Mouse (Mus musculus) heart, embryonic 11.5 days (tissue): ENCODE results near the gene Farp1. TPM values are rescaled to one million over a fixed set of nuclear protein-coding genes. Genes with fewer than 3 reads are reported as not detected.

Experiments used
- ATAC-seq: fragments of 200-750 bp; cut with Nextera tagmentation; replicated peaks from 2 replicates; pipeline ENCODE4 v1.8.0; 2017; ENCODE audit warnings: moderate library complexity; ENCODE audit not compliant: insufficient number of reproducible peaks, low FRiP score, low TSS enrichment
- H3K27ac ChIP-seq: fragments of 300-500 bp; sonication (generic); 2 replicates; pipeline ENCODE4 v1.5.1; 2014; ENCODE audit warnings: mild to moderate bottlenecking, low read depth, low read length
- H3K27me3 ChIP-seq: fragments of 300-500 bp; sonication (generic); 2 replicates; pipeline ENCODE4 v1.6.1; 2014; ENCODE audit warnings: mild to moderate bottlenecking, low read length, mixed read lengths; ENCODE audit not compliant: control insufficient read depth, insufficient read depth
- H3K36me3 ChIP-seq: fragments of 300-500 bp; sonication (generic); 2 replicates; pipeline ENCODE4 v1.6.1; 2014; ENCODE audit warnings: mild to moderate bottlenecking, low read length, moderate library complexity, mixed read lengths; ENCODE audit not compliant: control insufficient read depth, insufficient read depth
- H3K4me1 ChIP-seq: fragments of 300-500 bp; sonication (generic); 2 replicates; pipeline ENCODE4 v1.6.1; 2014; ENCODE audit warnings: low read length; ENCODE audit not compliant: control insufficient read depth, insufficient read depth
- H3K4me2 ChIP-seq: fragments of 300-500 bp; sonication (generic); 2 replicates; pipeline ENCODE4 v1.6.1; 2014; ENCODE audit warnings: mild to moderate bottlenecking, moderate library complexity
- H3K4me3 ChIP-seq: fragments of 300-500 bp; sonication (generic); 2 replicates; pipeline ENCODE4 v1.5.1; 2014; ENCODE audit warnings: low read depth, low read length
- H3K9ac ChIP-seq: fragments of 300-500 bp; sonication (generic); 2 replicates; pipeline ENCODE4 v1.6.1; 2014; ENCODE audit warnings: mild to moderate bottlenecking, low read depth, low read length, moderate library complexity
- H3K9me3 ChIP-seq: fragments of 300-500 bp; sonication (generic); replicated peaks from 2 replicates; pipeline ENCODE4 v1.6.1; 2016; ENCODE audit warnings: low read length; ENCODE audit not compliant: control insufficient read depth
- WGBS: fragments of 180-500 bp; shearing (Covaris S2); extraction: QIAGEN DNeasy Blood & Tissue Kit; methylation state at CpG from one replicate; pipeline ENCODE4 v1.1.7; 2014; ENCODE audit not compliant: insufficient replicate concordance; 5-methylcytosine and 5-hydroxymethylcytosine counted together
- polyA plus RNA-seq: library from polyadenylated mRNA; unstranded; fragments of >200 nt; fragmentation: Nextera tagmentation; extraction: Ambion mirVana; gene quantifications from 2 replicates; pipeline ENCODE4 v1.2.1, GENCODE M21; 2014

Farp1 gene
- polyA plus RNA-seq, 1 experiment from 2014 or later: 28.1 TPM

DNA sequence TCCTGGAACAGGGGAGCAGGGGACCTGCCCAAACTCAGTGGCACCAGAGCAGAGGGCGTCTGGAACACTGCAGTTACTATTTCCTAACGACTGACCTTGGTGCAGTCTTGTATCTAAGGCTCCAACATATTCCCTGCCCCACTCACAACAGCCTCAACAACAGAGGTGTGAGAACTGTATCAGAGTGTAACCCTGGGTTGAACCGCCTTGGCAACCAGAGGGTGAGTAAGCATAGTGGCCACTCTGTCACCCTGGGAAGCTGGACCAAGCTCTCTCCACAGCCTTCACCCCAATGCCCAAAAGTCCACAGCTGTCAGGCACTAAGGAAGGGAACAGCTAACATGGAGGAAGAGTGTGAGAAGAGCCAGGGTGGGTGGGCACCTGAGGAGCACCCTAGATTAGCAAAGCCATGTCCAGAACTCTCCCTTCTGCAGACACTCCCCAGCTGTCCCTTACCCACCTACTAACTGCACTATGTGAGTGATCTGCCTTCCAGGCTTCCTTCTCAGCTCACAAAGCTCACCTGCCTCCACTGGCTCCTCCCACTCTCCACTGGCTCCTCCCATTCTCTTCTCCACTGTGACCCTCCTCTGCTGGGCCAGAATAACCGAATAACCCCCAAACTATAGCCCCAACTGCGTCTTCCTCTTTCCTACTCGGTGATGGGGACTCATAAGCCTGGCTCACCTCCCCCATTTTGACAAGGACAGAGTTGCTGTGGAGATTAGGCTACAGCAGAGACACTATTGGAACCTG lies 275.5 kb downstream of the Farp1 start:
- WGBS: 73% methylated on average over 6 of the region's 6 CpGs
- no peak overlapping the region for H3K4me2 ChIP-seq
- no peaks in the 10 kb centered on the region for H3K36me3 ChIP-seq
- H3K9ac ChIP-seq: no peak overlapping the region; the same call in 1 of the 2 replicates
- no peaks in the 10 kb centered on the region for H3K9me3 ChIP-seq
- H3K4me3 ChIP-seq: no peak overlapping the region
- H3K27me3 ChIP-seq: no peaks in the 10 kb centered on the region
- 0 out of 2 replicates have a peak overlapping the region, but pooled peaks have one; percentile 41 for H3K27ac ChIP-seq
- peaks cover 68% of the 10 kb centered on the region for H3K4me1 ChIP-seq
- ATAC-seq: 0 out of 2 replicates have a peak, but pooled peaks have one; percentile 9

DNA sequence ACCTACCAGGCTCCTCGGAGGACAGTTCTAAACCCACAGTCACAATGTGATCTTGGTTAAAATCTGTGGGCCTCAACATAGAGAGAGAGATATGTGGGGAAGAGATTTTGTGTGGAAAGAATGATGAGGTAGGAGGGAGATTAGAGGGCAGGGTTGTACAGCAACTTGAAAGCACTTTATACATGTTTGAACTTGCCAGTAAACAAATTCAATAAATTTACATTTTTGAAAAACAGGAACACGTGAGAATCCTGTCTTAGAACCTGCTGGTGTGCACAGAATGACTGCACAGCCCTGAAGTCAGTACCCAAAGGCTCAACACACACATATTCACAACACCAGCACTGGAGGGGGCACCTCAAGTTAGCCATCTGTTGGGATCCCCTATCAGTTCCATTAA lies 276.1 kb downstream of the Farp1 start:
- Histone ChIP-seq H3K9ac (no peak overlapping the region), H3K4me2 (no peak overlapping the region), H3K36me3 (no peaks in the 10 kb centered on the region), H3K9me3 (no peaks in the 10 kb centered on the region), H3K4me3 (no peak overlapping the region), H3K27ac (no peak overlapping the region), H3K27me3 (no peaks in the 10 kb centered on the region), H3K4me1 (peaks cover 72% of the 10 kb centered on the region)
- 86% methylated on average over 2 of the region's 2 CpGs for WGBS
- no peak for ATAC-seq

DNA sequence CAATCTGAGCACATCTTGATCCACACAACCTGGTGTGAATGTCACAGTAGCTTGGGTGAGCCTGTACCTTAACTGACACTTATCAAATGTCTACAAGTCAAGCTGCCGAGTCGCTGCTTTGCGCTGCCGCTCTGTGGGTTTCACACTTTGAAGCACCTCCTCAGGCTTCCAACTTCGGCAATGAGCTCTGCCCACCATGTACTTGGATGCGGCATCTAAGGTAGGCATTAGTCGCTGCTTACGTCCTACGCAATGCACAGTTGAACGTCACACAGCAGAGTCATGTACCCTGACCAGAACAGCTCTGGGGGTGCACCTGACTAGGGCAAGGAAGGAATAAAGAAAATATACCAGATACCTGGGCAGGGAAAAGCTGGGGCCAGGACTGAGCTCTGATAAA lies 278.3 kb downstream of the Farp1 start:
- H3K9me3 ChIP-seq: no peaks in the 10 kb centered on the region
- no peak overlapping the region for H3K4me3 ChIP-seq
- H3K27ac ChIP-seq: peak overlapping the region; percentile 46; the same call in 1 of the 2 replicates
- no peak for ATAC-seq
- no peak overlapping the region for H3K9ac ChIP-seq
- no peaks in the 10 kb centered on the region for H3K36me3 ChIP-seq
- 76% methylated on average over 10 of the region's 10 CpGs for WGBS
- H3K4me2 ChIP-seq: peak overlapping the region; percentile 35
- H3K27me3 ChIP-seq: no peaks in the 10 kb centered on the region
- peaks cover 86% of the 10 kb centered on the region for H3K4me1 ChIP-seq

DNA sequence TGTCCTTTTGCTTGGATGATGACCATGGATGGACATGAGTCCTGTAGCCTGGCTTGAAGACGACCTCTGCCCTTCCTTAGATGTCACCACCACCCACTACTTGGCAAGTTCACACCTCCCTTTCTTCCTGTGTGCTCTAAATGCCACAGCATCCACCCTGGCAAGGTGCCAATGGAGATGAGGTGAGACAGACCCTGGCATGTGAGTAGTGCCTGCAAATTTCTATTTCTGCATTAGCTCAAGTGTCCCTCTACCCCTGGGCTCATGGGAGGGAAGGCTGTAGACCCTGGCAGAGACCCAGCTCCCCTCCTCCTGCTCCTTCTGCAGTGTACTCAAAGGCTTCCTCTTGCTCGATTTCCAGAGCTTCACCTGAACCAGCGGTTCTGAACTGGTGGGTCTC lies 279.9 kb downstream of the Farp1 start:
- peak; percentile 57 for ATAC-seq
- H3K9me3 ChIP-seq: 0 out of 2 replicates have a peak, but pooled peaks cover 2% of the 10 kb centered on the region
- H3K4me1 ChIP-seq: peaks cover 76% of the 10 kb centered on the region
- no peak overlapping the region for H3K4me3 ChIP-seq
- H3K27ac ChIP-seq: peak overlapping the region; percentile 71
- no peaks in the 10 kb centered on the region for H3K36me3 ChIP-seq
- 63% methylated on average over 3 of the region's 3 CpGs for WGBS
- no peaks in the 10 kb centered on the region for H3K27me3 ChIP-seq
- H3K9ac ChIP-seq: no peak overlapping the region
- peak overlapping the region; percentile 27; the same call in 1 of the 2 replicates for H3K4me2 ChIP-seq

DNA sequence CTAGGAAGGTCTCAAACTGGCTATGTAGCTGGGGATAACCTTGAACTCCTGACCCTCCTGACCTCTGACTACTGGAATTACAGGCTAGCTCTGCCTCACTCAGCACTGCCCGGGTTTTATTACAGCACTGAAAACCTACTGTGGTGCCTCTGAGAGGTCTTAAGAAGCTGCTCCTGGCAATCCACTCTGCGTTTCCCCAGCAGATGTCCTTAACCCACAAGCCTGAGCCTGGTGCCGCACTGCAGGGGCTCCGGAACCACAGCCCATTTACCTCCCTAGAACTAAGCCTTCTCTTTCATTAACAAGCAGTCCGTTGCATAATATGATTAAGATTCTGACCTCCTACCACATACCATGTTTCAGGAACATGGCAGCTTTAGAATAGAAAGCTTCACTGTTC lies 281.1 kb downstream of the Farp1 start:
- Histone ChIP-seq H3K9ac (no peak overlapping the region), H3K4me2 (no peak overlapping the region), H3K4me1 (peaks cover 66% of the 10 kb centered on the region), H3K9me3 (0 out of 2 replicates have a peak, but pooled peaks cover 2% of the 10 kb centered on the region), H3K27ac (peak overlapping the region; percentile 38; the same call in 1 of the 2 replicates), H3K4me3 (no peak overlapping the region), H3K36me3 (no peaks in the 10 kb centered on the region), H3K27me3 (no peaks in the 10 kb centered on the region)
- ATAC-seq: no peak
- WGBS: 75% methylated on average over 5 of the region's 5 CpGs

DNA sequence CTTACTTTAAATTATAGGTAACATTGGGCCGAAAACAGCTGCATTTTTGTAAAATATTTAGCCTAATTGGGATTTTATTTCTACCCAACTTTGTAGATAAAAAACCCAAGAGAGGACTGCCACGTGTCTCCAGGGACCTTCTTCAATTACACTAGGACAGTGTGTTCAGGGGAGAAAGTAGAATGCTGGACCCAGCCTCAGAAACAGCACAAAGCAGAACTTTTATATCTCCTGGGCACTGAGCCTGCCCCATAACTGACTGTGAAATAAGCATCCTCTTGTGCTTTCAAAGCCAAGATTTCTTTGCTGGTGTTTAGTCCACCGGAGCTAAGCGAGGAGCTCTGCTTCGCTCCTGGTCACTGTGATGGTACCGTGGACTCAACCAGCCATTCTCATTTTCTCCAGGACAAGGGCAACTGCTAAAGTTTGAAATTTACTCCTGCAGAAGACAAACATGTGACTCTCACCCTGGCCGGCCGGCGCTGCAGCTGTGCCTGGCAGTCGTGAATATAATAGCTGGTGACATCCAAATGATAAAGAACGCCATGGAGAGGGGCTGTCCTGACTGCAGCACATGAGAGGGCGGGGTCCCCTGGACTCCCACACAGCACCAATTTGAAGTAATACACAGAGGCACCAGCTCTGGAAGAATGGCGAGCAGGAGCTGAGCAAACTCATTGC lies 281.8 kb downstream of the Farp1 start:
- no peak overlapping the region for H3K4me3 ChIP-seq
- H3K4me2 ChIP-seq: peak overlapping the region; percentile 11; the same call in 1 of the 2 replicates
- no peaks in the 10 kb centered on the region for H3K27me3 ChIP-seq
- 55% methylated on average over 13 of the region's 13 CpGs for WGBS
- peak overlapping the region; percentile 11; the same call in 1 of the 2 replicates for H3K9ac ChIP-seq
- H3K27ac ChIP-seq: 0 out of 2 replicates have a peak overlapping the region, but pooled peaks have one; percentile 10
- no peaks in the 10 kb centered on the region for H3K36me3 ChIP-seq
- H3K9me3 ChIP-seq: 0 out of 2 replicates have a peak, but pooled peaks cover 2% of the 10 kb centered on the region
- H3K4me1 ChIP-seq: peaks cover 63% of the 10 kb centered on the region
- no peak for ATAC-seq

DNA sequence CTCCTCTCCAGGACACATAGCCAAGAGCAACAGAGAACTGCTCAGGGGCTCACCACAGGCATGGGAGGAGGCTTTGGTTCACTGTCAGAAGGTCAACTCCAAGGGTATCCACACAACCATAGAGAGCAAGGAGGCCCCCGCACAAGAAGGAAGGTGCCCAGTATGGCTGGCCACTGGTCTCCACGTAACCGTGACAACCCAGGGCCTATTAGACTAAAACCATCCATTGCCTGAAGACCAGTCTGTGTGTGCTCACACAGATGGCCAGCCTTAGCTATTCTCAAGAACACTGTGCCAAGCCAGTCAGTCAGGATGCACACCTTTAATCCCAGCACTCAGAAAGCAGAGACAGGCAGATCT lies 282.3 kb downstream of the Farp1 start:
- Histone ChIP-seq H3K4me3 (no peak overlapping the region), H3K4me1 (peaks cover 63% of the 10 kb centered on the region), H3K9ac (peak overlapping the region; percentile 11; the same call in 1 of the 2 replicates), H3K27me3 (no peaks in the 10 kb centered on the region), H3K36me3 (no peaks in the 10 kb centered on the region), H3K4me2 (peak overlapping the region; percentile 11; the same call in 1 of the 2 replicates), H3K9me3 (0 out of 2 replicates have a peak, but pooled peaks cover 2% of the 10 kb centered on the region), H3K27ac (0 out of 2 replicates have a peak overlapping the region, but pooled peaks have one; percentile 10)
- no peak for ATAC-seq
- WGBS: 79% methylated on average over 3 of the region's 3 CpGs

DNA sequence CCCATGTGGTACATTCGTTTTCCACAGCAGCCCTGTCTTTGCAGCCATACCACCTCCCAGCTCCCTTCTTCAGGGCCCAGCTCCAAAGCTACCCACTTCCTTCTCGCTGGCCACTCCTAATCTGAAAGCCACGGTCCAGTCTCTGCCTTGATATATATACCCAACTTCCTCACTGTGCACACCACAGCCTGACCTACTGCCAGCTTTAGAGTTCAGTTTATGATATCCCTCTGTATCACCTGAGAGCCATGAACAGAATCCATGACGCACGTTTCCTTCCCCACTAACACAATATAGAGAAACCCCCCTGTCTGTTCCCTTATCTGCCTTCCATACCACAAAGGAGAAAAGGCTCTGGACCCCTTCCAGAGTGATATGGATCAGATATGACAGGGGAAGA lies 283.4 kb downstream of the Farp1 start:
- Histone ChIP-seq H3K4me1 (peaks cover 63% of the 10 kb centered on the region), H3K4me2 (no peak overlapping the region), H3K27me3 (no peaks in the 10 kb centered on the region), H3K9ac (no peak overlapping the region), H3K9me3 (0 out of 2 replicates have a peak, but pooled peaks cover 2% of the 10 kb centered on the region), H3K27ac (no peak overlapping the region), H3K4me3 (no peak overlapping the region), H3K36me3 (no peaks in the 10 kb centered on the region)
- WGBS: 60% methylated on average over 5 of the region's 5 CpGs
- ATAC-seq: no peak
